23 mouse cellular contexts compared by ENCODE assay signal in genomic region chr13:26009131-26009530, GRCm38 (mm10).
DNase-seq lines count a peak whose midpoint lies in the region; ATAC-seq and TF ChIP-seq lines count a peak whose summit lies in the region.
"Had no signal": no experiment of that assay in that cellular context is flagged by ENCODE, and none has a peak within 500 bp of the region (broad histone marks: within the 10 kb centered on the region; RNA-seq: fewer than 3 reads in every experiment).

No protein-coding gene starts in this region.

- intact Hi-C loops in left cerebral cortex, postnatal 25 days (cut with DNase I): loop anchor here (5.0 kb wide), 1 partner anchor 52 kb away; no protein-coding TSS in a partner anchor

- peak overlapping the region; percentile 32; the same call in 1 of the 2 replicates for H3K27ac ChIP-seq in layer of hippocampus, adult 2 months
- H3K27ac ChIP-seq: forebrain, embryonic 13.5 days; hindbrain, embryonic 12.5 days; limb, embryonic 13.5 days; liver, embryonic 15.5 days; neural tube, embryonic 12.5 days; stomach, embryonic 15.5 days had no signal

- no peak for DNase-seq in frontal cortex, postnatal 10 days (ENCODE audit: low spot score in 2 of 2)
- peak; percentile 66 for DNase-seq in 3T3-L1 (ENCODE audit: low read depth, low spot score)
- peak; percentile 34 to 41 for DNase-seq in layer of hippocampus, adult 2 months (ENCODE audit: low spot score in 2 of 2)
- DNase-seq in left cerebral cortex, postnatal 25 days (ENCODE audit: low spot score in 2 of 2): peak; percentile 36 to 90
- no peak for DNase-seq in urinary bladder, postnatal 14 days (ENCODE audit: low spot score)
- DNase-seq in spleen, postnatal 10 days (ENCODE audit: low spot score in 2 of 2): no peak
- no peak for DNase-seq in ovary, postnatal 10 days (ENCODE audit: low spot score)
- DNase-seq: B cell, adult 2 months; cerebellum, postnatal 14 days; gastrocnemius, postnatal 10 days; heart, postnatal 10 days; kidney, adult 8-10 months had no signal

- TF ChIP-seq CTCF in layer of hippocampus, adult 2 months (conservative IDR thresholded peaks at IDR 0.05): no peak

- no peak overlapping the region for H3K4me3 ChIP-seq in layer of hippocampus, adult 2 months
- H3K4me3 ChIP-seq: forebrain, embryonic 13.5 days; hindbrain, embryonic 12.5 days; limb, embryonic 13.5 days; liver, embryonic 15.5 days; megakaryocyte, embryonic 14.5 days; neural tube, embryonic 12.5 days; stomach, embryonic 15.5 days had no signal

- peak; percentile 100 for ATAC-seq in frontal cortex, adult (ENCODE audit: low TSS enrichment)
- ATAC-seq: forebrain, embryonic 13.5 days; inflammation-experienced regulatory T-cells, adult 6 months; lung, postnatal 0 days; midbrain, embryonic 16.5 days had no signal

Comparison
In these comparisons a context has a peak if more than half of its experiments do, and no peak if none do; other contexts are left out.
1. DNase-seq: peak in 3T3-L1 (single experiment), layer of hippocampus, adult 2 months (2 of 2) and left cerebral cortex, postnatal 25 days (2 of 2); none in frontal cortex, postnatal 10 days (0 of 2), urinary bladder, postnatal 14 days (single experiment), spleen, postnatal 10 days (0 of 2) and ovary, postnatal 10 days (single experiment).